29 mouse cellular contexts compared by ENCODE assay signal in the genomic region with DNA sequence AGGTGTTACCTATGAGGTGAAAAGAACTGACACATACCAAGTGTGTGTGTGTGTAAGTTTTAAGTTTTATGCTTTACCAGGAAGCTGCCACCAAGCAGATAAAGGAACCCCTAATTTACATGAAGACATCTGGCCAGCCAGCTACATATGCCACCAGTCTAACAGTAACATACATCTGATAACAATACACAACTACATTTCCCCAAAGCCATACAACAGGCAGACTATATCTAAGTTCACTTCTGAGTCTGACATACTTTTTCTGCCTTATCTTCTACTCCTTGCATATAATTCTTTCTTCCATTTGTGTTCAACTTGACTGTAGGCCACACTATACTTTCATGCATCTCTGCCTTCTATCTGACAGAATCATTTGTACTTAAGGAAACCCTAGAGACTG.
DNase-seq lines count a peak whose midpoint lies in the region; ATAC-seq lines count a peak whose summit lies in the region.
"Had no signal": no experiment of that assay in that cellular context is flagged by ENCODE, and none has a peak within 500 bp of the region (broad histone marks: within the 10 kb centered on the region; RNA-seq: fewer than 3 reads in every experiment).

No protein-coding gene starts in this region.

- ATAC-seq in common myeloid progenitor, adult 5-6 weeks (replicated peaks; ENCODE audit: low read depth, poor library complexity, severe bottlenecking) = peak; percentile 76
- ATAC-seq in liver, embryonic 13.5 days (ENCODE audit: low read depth) = peak; percentile 93
- ATAC-seq in megakaryocyte progenitor cell, adult 5-6 weeks (replicated peaks; ENCODE audit: poor library complexity) = peak; percentile 98
- no peak for ATAC-seq in neural tube, embryonic 15.5 days (ENCODE audit: low FRiP score)
- ATAC-seq: forebrain, embryonic 15.5 days; Patski had no signal

- peak; percentile 34 for DNase-seq in A20 (ENCODE audit: low read depth, low spot score)
- no peak for DNase-seq in liver, embryonic 13.5 days
- DNase-seq in urinary bladder, postnatal 14 days (ENCODE audit: low spot score) = no peak
- no peak for DNase-seq in lung, postnatal 10 days
- DNase-seq: adrenal gland, postnatal 10 days; B cell, adult 2 months; cerebellum, adult 8-10 months; cerebellum, postnatal 25 days; gastrocnemius, postnatal 25 days; heart, adult 11 months; heart, postnatal 36 days; kidney, adult 18-20 months; kidney, postnatal 4 days; layer of hippocampus, postnatal 36 days; lung, postnatal 4 days; midbrain, embryonic 14.5 days; retina, postnatal 1 day; right cerebral cortex, postnatal 25 days; thymus, postnatal 36 days had no signal

- peaks cover 31% of the 10 kb centered on the region for H3K4me1 ChIP-seq in liver, embryonic 13.5 days (replicated peaks)
- H3K4me1 ChIP-seq in neural tube, embryonic 15.5 days = no peaks in the 10 kb centered on the region
- H3K4me1 ChIP-seq: forebrain, embryonic 10.5 days; forebrain, embryonic 15.5 days; hindbrain, embryonic 13.5 days; limb, embryonic 10.5 days; limb, embryonic 15.5 days had no signal

- H3K9me3 ChIP-seq in liver, embryonic 13.5 days (replicated peaks) = no peaks in the 10 kb centered on the region
- H3K9me3 ChIP-seq in neural tube, embryonic 15.5 days (replicated peaks) = no peaks in the 10 kb centered on the region; the same call in 1 of the 2 replicates
- H3K9me3 ChIP-seq: limb, embryonic 10.5 days had no signal

- peak overlapping the region; percentile 83 for H3K27ac ChIP-seq in liver, embryonic 13.5 days
- H3K27ac ChIP-seq in neural tube, embryonic 15.5 days (replicated peaks) = no peak overlapping the region
- H3K27ac ChIP-seq: forebrain, embryonic 10.5 days; forebrain, embryonic 15.5 days; hindbrain, embryonic 13.5 days; limb, embryonic 10.5 days; limb, embryonic 15.5 days had no signal

- no peak overlapping the region for H3K4me3 ChIP-seq in liver, embryonic 13.5 days (replicated peaks)
- no peak overlapping the region for H3K4me3 ChIP-seq in neural tube, embryonic 15.5 days (replicated peaks)
- H3K4me3 ChIP-seq: forebrain, embryonic 10.5 days; forebrain, embryonic 15.5 days; hindbrain, embryonic 13.5 days; limb, embryonic 10.5 days; limb, embryonic 15.5 days had no signal

- H3K9ac ChIP-seq in liver, embryonic 13.5 days = 0 out of 2 replicates have a peak overlapping the region, but pooled peaks have one; percentile 7
- no peak overlapping the region for H3K9ac ChIP-seq in neural tube, embryonic 15.5 days (replicated peaks)
- H3K9ac ChIP-seq: forebrain, embryonic 15.5 days; hindbrain, embryonic 13.5 days; limb, embryonic 15.5 days had no signal

- no peak overlapping the region for H3K4me2 ChIP-seq in liver, embryonic 13.5 days
- H3K4me2 ChIP-seq in neural tube, embryonic 15.5 days = no peak overlapping the region
- H3K4me2 ChIP-seq: forebrain, embryonic 15.5 days; heart, embryonic 11.5 days; hindbrain, embryonic 13.5 days; limb, embryonic 15.5 days had no signal

- 0 out of 2 replicates have a peak, but pooled peaks cover 7% of the 10 kb centered on the region for H3K36me3 ChIP-seq in liver, embryonic 13.5 days
- H3K36me3 ChIP-seq in neural tube, embryonic 15.5 days = 0 out of 2 replicates have a peak, but pooled peaks cover 4% of the 10 kb centered on the region
- H3K36me3 ChIP-seq: forebrain, embryonic 15.5 days had no signal

- H3K27me3 ChIP-seq in liver, embryonic 13.5 days = no peaks in the 10 kb centered on the region
- H3K27me3 ChIP-seq in neural tube, embryonic 15.5 days (replicated peaks) = no peaks in the 10 kb centered on the region
- H3K27me3 ChIP-seq: forebrain, embryonic 15.5 days; hindbrain, embryonic 13.5 days; limb, embryonic 15.5 days; Patski had no signal
